In the genomic region with DNA sequence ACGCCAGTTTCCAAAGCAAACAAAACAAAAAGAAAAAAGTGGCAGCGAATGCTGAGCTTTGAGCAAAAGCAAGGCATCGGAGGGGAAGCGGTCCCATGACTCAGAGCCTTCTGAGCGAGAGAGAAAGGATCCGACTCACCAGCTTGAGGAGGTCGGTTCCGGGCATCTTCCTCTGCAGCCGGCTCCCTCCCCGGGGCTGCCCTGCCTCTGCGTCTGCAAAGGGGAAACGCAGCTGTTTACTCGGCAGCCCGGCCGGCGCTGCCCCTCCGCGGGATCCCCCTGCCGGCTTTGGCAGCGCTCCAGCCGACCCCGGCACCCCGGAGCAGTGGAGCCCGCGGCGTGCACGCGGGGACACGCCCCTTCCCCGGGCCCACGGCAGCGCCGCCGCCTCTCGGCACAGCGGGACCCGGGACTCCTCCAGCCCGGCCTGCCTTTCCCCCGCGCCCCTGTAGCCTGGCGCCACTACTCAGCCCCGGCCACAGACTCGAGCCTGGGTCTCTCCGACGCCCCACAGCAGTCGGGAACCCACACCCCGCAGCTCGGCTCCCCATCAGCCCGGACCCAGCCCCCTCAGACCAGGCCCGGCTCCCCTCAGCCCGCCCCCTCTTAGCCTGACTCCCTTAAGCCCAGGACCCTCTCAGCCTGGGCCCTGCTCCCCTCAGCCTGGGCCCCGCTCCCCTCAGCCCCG, we compare ENCODE assay signal across 8 mouse cellular contexts. TPM values are rescaled to one million over a fixed set of nuclear protein-coding genes. Genes with fewer than 3 reads are reported as not detected.
DNase-seq lines count a peak whose midpoint lies in the region; ATAC-seq and TF ChIP-seq lines count a peak whose summit lies in the region.

No protein-coding gene starts in this region.

- ATAC-seq in erythroid progenitor cell, adult 5-6 weeks (replicated peaks; ENCODE audit: low FRiP score, poor library complexity, severe bottlenecking), result peak; percentile 40; the same call in 1 of the 2 replicates
- ATAC-seq in heart, embryonic 15.5 days (replicated peaks; ENCODE audit: insufficient number of reproducible peaks, insufficient read depth, low FRiP score, low read depth), result peak; percentile 25
- ATAC-seq in neural tube, embryonic 14.5 days (ENCODE audit: low read depth), result peak; percentile 71

- WGBS in heart, embryonic 15.5 days, result under 1% methylated on average over 42 of the region's 53 CpGs
- WGBS in neural tube, embryonic 14.5 days, result under 1% methylated on average over 51 of the region's 53 CpGs

- H3K27ac ChIP-seq in bone marrow macrophage, adult 2 months (ENCODE audit: insufficient read depth, low read depth, low read length), result peak overlapping the region; percentile 88
- H3K27ac ChIP-seq in heart, embryonic 15.5 days, result peak overlapping the region; percentile 95
- H3K27ac ChIP-seq in neural tube, embryonic 14.5 days (ENCODE audit: low read depth, low read length), result peak overlapping the region; percentile 90
- peak overlapping the region; percentile 66 for H3K27ac ChIP-seq in testis, adult 2 months (ENCODE audit: control insufficient read depth, insufficient read depth, low read depth, low read length)

- TF ChIP-seq CTCF in bone marrow macrophage, adult 2 months (IDR thresholded peaks at IDR 0.05; ENCODE audit: low read depth, low read length), result no peak
- TF ChIP-seq CTCF in testis, adult 2 months (IDR thresholded peaks at IDR 0.05; ENCODE audit: control insufficient read depth, insufficient read depth, insufficient replicate concordance, low read depth, low read length), result no peak

- H3K4me1 ChIP-seq in bone marrow macrophage, adult 2 months (ENCODE audit: control insufficient read depth, insufficient read depth, low read length), result peaks cover 33% of the 10 kb centered on the region
- H3K4me1 ChIP-seq in heart, embryonic 15.5 days (replicated peaks), result peaks cover 9% of the 10 kb centered on the region
- peaks cover 8% of the 10 kb centered on the region; the same call in 1 of the 2 replicates for H3K4me1 ChIP-seq in neural tube, embryonic 14.5 days (ENCODE audit: control insufficient read depth, insufficient read depth, low read length)
- H3K4me1 ChIP-seq in testis, adult 2 months (ENCODE audit: control insufficient read depth, insufficient read depth, low read length), result peaks cover 11% of the 10 kb centered on the region

- no peaks in the 10 kb centered on the region for H3K27me3 ChIP-seq in heart, embryonic 15.5 days
- no peaks in the 10 kb centered on the region for H3K27me3 ChIP-seq in neural tube, embryonic 14.5 days (ENCODE audit: control insufficient read depth, insufficient read depth, low read length)
- H3K27me3 ChIP-seq in testis, adult 2 months (ENCODE audit: control insufficient read depth, insufficient read depth, low read length), result peaks cover 7% of the 10 kb centered on the region; the same call in 1 of the 2 replicates

- peak; percentile 76 for DNase-seq in CD4-positive, CD25-positive, alpha-beta regulatory T cell, adult 2 months (ENCODE audit: low read depth, low spot score)
- peak; percentile 77 for DNase-seq in kidney, postnatal 14 days
- peak; percentile 40 to 46 for DNase-seq in lung, adult 18-20 months

- H3K4me3 ChIP-seq in bone marrow macrophage, adult 2 months (ENCODE audit: insufficient read depth, low read length), result peak overlapping the region; percentile 93
- peak overlapping the region; percentile 91 for H3K4me3 ChIP-seq in heart, embryonic 15.5 days
- H3K4me3 ChIP-seq in neural tube, embryonic 14.5 days (ENCODE audit: low read depth, low read length), result peak overlapping the region; percentile 69
- peak overlapping the region; percentile 95 for H3K4me3 ChIP-seq in testis, adult 2 months (ENCODE audit: control insufficient read depth, low read depth, low read length)

- peak overlapping the region; percentile 100 for H3K4me2 ChIP-seq in heart, embryonic 15.5 days
- H3K4me2 ChIP-seq in neural tube, embryonic 14.5 days (ENCODE audit: low read depth, low read length), result peak overlapping the region; percentile 65

- H3K9me3 ChIP-seq in heart, embryonic 15.5 days (replicated peaks), result no peaks in the 10 kb centered on the region
- H3K9me3 ChIP-seq in neural tube, embryonic 14.5 days (ENCODE audit: control insufficient read depth, low read length), result no peaks in the 10 kb centered on the region

- no peaks in the 10 kb centered on the region; the same call in 1 of the 2 replicates for H3K36me3 ChIP-seq in heart, embryonic 15.5 days
- H3K36me3 ChIP-seq in neural tube, embryonic 14.5 days (ENCODE audit: control insufficient read depth, insufficient read depth, low read length), result no peaks in the 10 kb centered on the region
- no peaks in the 10 kb centered on the region for H3K36me3 ChIP-seq in testis, adult 2 months (ENCODE audit: control insufficient read depth, insufficient read depth, low read length)

- H3K9ac ChIP-seq in heart, embryonic 15.5 days, result peak overlapping the region; percentile 92
- H3K9ac ChIP-seq in neural tube, embryonic 14.5 days (replicated peaks; ENCODE audit: low read depth, low read length), result peak overlapping the region; percentile 82

- no peak for TF ChIP-seq POLR2A in bone marrow macrophage, adult 2 months (IDR thresholded peaks at IDR 0.05; ENCODE audit: borderline replicate concordance, low read depth, low read length)
- no peak for TF ChIP-seq POLR2A in testis, adult 2 months (IDR thresholded peaks at IDR 0.05; ENCODE audit: control insufficient read depth, low read depth, low read length)

RNA-seq across cellular contexts. Expression of a gene that starts 1.2 kb away (rescaled TPM):
- polyA plus RNA-seq in bone marrow macrophage, adult 2 months (2012; ENCODE audit: insufficient read depth, insufficient read length, missing spikeins), result 268 and 282 TPM in 2 replicates
- 23.9 and 33.9 TPM in 2 replicates for total RNA-seq in erythroid progenitor cell, adult 5-6 weeks (2015; ENCODE audit: low replicate concordance)
- total RNA-seq in erythroid progenitor cell, adult 5-6 weeks (2017; ENCODE audit: low replicate concordance), result 11.9 and 24.0 TPM in 2 replicates
- 23.4 and 42.2 TPM in 2 replicates for polyA plus RNA-seq in heart, embryonic 15.5 days (2015; fragmentation: Nextera tagmentation; extraction: Ambion mirVana)
- polyA plus RNA-seq in neural tube, embryonic 14.5 days (2014; fragmentation: Nextera tagmentation; extraction: Ambion mirVana), result 47.9 and 66.5 TPM in 2 replicates
- polyA plus RNA-seq in testis, adult 2 months (2012; rRNA removed), result 10.3 and 13.1 TPM in 2 replicates

RNA-seq across cellular contexts. Expression of a gene that starts 25.5 kb away (rescaled TPM):
- not detected in 2 replicates for polyA plus RNA-seq in bone marrow macrophage, adult 2 months (2012; ENCODE audit: insufficient read depth, insufficient read length, missing spikeins)
- total RNA-seq in erythroid progenitor cell, adult 5-6 weeks (2015; ENCODE audit: low replicate concordance), result not detected in 2 replicates
- not detected in 2 replicates for total RNA-seq in erythroid progenitor cell, adult 5-6 weeks (2017; ENCODE audit: low replicate concordance)
- 4.3 and 41.6 TPM in 2 replicates for polyA plus RNA-seq in heart, embryonic 15.5 days (2015; fragmentation: Nextera tagmentation; extraction: Ambion mirVana)
- polyA plus RNA-seq in neural tube, embryonic 14.5 days (2014; fragmentation: Nextera tagmentation; extraction: Ambion mirVana), result not detected in 2 replicates
- 590 and 599 TPM in 2 replicates for polyA plus RNA-seq in testis, adult 2 months (2012; rRNA removed)

RNA-seq across cellular contexts. Expression of a gene that starts 57.1 kb away (rescaled TPM):
- polyA plus RNA-seq in bone marrow macrophage, adult 2 months (2012; ENCODE audit: insufficient read depth, insufficient read length, missing spikeins), result not detected in 2 replicates
- 9.4 TPM in 1 of 2 replicates, not detected in the other for total RNA-seq in erythroid progenitor cell, adult 5-6 weeks (2015; ENCODE audit: low replicate concordance)
- total RNA-seq in erythroid progenitor cell, adult 5-6 weeks (2017; ENCODE audit: low replicate concordance), result not detected in 2 replicates
- polyA plus RNA-seq in heart, embryonic 15.5 days (2015; fragmentation: Nextera tagmentation; extraction: Ambion mirVana), result 53.0 and 59.8 TPM in 2 replicates
- polyA plus RNA-seq in neural tube, embryonic 14.5 days (2014; fragmentation: Nextera tagmentation; extraction: Ambion mirVana), result 38.2 and 51.2 TPM in 2 replicates
- polyA plus RNA-seq in testis, adult 2 months (2012; rRNA removed), result 0.28 and 0.76 TPM in 2 replicates

Comparison
In these comparisons a context has a peak if more than half of its experiments do, and no peak if none do; other contexts are left out.
1. Peak in every context shown above with its lines: DNase-seq, ATAC-seq, H3K4me3 ChIP-seq and H3K27ac ChIP-seq.
2. RNA of a gene that starts 25.5 kb away (polyA plus RNA-seq): 590 to 599 TPM in testis, adult 2 months; 4.3 to 41.6 TPM in heart, embryonic 15.5 days, not detected in bone marrow macrophage, adult 2 months and not detected in neural tube, embryonic 14.5 days; every median in the first group is over 10 times any median in the second.
3. RNA of a gene that starts 57.1 kb away (polyA plus RNA-seq): 53.0 to 59.8 TPM in heart, embryonic 15.5 days and 38.2 to 51.2 TPM in neural tube, embryonic 14.5 days; 0.28 to 0.76 TPM in testis, adult 2 months and not detected in bone marrow macrophage, adult 2 months; every median in the first group is over 10 times any median in the second.